Mouse (Mus musculus): ENCODE measurements around the gene 1700093K21Rik.
"Not testable (repeated sequence)": the region's sequence is repeated elsewhere in the genome, so short reads cannot be mapped to it uniquely, and the experiment has no call there.

GRCm38 (mm10) chr11:23514785-23515184 is 6.2 kb downstream of the 1700093K21Rik start:
- not testable (repeated sequence) for TF ChIP-seq POLR2A (IDR thresholded peaks at IDR 0.05; ENCODE audit: insufficient read length, low read depth); MYOG (IDR thresholded peaks at IDR 0.05; ENCODE audit: control insufficient read depth in 1 of 3, insufficient read depth in 1 of 3, insufficient read length in 2 of 3, low read depth in 2 of 3); TCF12 (IDR thresholded peaks at IDR 0.05; ENCODE audit: insufficient read depth, poor library complexity, severe bottlenecking)
